Mouse (Mus musculus): ENCODE measurements around the gene Peg12.
A peak's percentile ranks its signal among the peaks of the same experiment; 100 is the strongest.

Peg12 gene

DNA sequence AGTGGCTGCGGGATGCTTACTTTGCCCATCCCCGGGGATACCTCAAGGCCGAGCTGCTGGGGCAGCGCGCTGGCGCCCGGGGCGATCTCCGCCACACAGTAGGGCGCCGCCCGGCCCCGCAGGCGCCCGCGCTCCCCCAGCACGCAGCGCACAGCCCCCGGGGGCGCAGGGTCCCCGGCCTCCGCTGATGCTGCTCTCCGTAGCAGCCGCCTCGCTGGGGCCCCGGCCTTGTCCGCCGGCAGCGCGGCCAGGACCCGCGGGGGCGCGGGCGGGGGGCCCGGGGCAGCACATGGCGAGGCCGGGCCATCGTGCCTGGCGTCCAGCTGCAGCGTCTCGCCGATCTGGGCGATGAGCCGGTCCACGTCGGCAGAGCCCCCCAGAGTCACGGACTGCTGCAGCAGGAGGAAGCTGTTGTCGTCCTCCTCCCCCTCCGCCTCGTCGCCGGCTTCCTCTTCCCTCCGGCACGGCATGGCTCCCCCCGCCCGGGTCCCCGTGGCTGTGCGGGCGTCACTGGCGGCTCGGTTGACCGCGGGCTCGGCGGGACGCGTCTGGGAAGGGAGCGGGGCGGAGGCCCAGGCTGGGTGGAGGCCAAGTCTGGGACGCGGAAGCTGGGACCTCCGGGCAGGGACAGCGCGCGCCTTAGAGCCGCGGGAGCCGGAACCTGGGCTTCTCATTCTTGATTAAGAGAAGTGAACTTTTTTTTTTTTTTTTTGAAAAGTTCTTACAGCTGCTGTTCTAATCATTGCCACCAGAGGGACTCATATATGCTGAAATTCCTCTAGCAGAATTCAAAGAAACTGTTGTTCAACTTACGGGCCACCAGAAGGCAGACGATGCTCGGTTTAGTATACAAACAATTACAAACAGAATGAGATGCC, at the start of gene Peg12:
TSS of gene Peg12 (minus strand) at position 633 of the 878 bp plus-strand sequence.
- peak; percentile 84 for DNase-seq (ENCODE audit: low spot score)

DNA sequence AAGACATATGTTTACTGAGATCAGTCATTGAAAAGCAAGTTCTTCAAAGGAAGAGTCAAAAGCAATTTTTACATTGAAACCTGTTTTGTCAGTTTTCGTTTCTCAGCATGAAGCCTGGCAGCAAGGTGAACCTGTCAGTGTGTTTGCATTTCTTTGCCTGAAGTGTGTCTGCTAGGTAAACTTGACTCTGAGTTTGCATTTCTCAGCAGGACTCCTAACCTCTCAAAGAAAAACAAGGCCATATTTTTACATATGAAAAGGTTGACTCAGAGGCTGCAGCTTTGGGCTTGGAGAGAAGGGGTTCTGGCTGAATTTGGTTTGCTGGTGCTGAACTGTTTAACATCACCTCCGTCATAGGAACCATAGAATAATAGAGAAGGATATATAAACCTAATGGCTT, 21.8 kb upstream of the Peg12 start:
- DNase-seq (ENCODE audit: low spot score): no peak

DNA sequence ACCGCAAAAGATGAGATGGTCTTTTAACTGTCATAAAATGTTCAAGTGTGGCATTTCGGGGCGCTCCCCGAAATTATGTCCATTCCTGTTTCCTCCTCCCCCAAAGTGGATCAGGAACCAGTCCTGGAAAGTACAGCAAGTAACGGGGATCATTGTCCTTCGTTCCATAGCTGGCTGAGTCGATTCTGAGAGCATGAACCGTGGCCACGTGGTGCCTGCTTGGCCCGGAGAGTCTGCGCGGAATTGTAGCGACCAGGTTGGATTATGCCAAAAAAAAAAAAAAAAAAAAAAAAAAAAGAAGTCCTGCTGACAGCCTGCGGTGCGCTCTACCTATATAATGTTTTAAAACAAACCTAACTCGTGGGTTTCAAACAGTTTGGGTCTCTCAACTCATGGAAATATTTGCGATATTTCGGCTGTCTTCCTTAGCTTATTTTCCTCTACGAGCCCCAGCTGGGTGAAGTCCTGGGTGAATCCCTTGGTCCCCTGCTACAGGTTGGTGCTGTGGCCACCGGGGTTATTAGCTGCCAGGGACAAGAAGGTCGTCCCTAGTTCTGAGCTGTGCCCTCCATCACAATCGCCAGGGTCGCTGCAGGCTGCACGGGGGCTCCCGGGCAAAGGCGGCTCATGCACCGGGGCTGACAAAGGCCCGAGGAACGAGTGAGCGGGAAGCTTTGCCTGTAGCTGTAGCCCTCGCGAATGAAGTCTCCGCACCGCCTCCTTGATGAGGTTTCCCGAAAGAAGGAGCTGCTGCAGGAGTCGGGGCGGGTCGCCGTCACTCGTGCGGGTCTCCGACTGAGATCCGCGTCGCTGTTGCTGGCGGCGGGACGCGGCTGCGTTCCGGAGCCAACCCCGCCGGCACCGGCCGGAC, 1.1 kb downstream of the Peg12 start:
- peak; percentile 39 for DNase-seq (ENCODE audit: low spot score)

DNA sequence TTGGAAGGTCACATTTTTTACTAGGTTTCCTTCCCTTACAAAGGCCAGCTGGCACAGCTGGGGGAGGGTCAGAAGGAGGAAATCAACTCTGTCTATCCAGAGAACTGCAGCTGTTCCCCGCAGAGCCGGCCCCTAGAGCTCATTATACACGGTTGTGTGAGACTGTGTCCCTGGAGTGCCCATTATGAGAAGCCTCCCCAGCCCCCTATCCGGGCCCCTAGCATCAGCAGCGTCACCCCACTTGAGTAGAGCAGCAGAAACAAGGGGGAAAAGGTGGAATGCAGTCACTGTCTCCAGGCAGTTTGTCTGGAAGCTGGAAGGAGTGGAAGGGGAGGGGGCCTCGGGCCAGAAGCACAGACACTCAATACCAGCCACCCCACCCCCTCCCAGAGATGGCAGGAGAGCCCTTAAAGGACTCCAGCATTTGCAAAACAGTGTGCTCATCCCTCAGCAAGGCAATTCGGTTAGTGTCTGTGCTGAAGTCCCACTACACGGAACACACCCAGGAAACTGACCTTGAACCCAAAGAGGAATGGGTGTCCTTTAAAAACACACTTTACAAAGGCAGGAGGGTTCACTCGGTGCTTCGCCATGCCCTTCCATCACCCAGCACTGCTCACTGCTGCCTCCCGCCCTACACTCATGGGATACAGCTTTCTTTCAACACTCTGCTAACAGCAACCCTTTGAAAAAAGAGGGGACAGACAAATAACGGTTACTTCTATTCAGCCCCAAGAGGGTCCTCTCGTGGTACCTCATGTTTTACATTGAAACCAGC, 1.9 kb downstream of the Peg12 start:
- peak; percentile 73 for DNase-seq (ENCODE audit: low spot score)

DNA sequence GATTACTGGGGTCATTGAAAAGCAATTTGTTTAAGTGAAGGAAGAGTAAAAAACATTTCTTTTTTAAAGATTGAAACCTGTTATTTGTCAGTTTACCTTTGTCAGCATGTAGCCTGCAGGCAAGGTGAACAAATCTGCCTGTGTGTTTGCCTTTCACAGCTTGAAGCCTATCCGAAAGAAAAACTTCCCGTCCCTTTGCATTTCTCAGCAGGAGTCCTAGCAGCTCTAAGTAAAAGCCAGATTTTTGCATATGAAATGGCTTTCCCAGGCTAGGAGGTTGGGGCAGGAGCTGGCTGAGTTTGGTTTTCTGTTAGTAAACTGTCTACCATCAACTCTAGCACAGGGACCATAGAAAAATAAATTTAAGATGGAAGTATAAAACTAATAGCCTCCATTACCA, 12.0 kb downstream of the Peg12 start:
- no peak for DNase-seq (ENCODE audit: low spot score)

DNA sequence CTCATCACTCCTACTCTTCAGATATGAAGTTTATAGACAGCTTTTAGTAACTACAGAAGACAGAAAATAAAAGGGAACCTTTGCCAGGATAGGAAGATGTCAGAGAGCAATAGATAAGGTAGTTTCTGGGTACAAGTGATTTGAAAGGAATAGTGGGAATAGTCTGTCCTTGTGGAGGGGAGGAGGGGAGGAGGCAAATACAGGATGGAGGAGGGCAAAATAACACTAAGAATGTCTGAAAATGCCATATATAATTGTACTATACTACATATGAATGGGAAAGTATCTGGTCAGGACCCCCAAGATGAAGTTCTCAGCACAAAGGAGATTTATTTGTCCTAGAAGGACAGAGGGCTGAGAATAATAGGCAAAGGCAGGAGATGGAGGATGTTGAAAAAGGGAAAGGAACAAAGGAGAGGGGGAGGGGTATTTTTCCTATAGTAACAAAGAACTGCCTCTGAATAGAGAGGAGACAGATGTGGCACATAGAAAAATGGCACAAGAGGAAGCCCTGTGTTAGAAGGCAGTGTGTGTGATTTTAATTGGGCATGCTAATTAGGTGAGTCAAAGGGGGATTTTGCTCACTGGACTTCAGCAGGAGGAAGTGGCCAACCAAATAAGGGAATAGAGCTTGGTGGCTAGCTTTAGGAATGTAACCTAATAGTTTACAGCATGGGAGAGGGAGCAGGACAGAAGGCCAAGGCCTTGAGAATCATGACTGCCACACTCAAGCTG, 18.7 kb downstream of the Peg12 start:
- peak; percentile 63 for DNase-seq (ENCODE audit: low spot score)

DNA sequence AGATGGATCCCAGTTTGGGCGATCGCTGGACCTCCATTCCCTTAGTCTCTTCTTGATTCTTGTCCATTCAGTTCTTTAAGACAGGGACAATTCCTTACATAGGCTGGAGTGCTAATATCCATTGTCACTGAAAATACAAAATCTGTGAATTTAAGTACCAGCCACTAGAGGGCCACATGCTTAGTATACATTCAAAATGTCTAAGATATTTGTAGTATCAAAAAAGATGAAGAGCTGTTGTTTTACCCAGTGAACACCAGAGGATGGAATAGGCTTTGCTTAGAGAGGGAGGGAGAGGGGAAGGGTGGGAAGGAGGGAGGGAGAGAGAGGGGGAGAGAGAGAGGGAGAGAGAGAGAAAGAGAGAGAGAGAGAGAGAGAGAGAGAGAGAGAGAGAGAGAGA, 27.9 kb downstream of the Peg12 start:
- peak; percentile 55 for DNase-seq (ENCODE audit: low spot score)

DNA sequence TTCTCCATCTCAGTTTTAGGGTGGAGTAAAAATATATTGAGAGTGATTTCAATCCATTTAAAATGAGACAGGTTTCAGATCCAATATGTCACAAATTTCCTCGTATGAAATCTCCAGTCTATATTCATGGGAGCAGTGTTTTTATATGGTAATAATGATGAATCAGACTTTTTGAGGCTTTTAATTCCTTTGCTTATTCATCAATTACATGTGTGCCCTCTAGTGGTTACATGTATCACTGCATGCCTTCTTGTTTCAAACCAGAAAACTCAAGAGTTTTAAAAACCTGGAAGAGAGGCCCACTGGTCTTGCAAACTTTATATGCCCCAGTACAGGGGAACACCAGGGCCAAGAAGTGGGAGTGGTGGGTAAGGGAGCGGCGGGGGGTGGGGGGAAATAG, 31.1 kb downstream of the Peg12 start:
- peak; percentile 64 for DNase-seq (ENCODE audit: low spot score)

DNA sequence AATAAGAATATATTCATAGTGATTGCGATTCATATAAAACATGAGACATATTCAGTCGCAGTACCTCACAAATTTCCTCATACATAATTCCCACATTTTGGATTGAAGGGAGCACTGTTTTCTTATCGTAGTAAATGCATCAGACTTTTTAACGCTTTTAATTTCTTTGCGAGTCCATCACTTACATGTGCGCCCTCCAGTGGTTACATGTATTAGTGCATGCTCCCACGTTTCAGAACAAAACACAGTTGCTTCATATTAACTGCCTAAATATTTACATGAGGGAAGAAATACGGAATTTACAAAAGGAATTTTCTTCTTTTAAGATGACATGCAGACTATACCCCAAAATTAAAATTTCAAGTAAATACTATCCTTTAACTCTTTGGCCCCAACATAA, 36.0 kb downstream of the Peg12 start:
- DNase-seq (ENCODE audit: low spot score): peak; percentile 66

DNA sequence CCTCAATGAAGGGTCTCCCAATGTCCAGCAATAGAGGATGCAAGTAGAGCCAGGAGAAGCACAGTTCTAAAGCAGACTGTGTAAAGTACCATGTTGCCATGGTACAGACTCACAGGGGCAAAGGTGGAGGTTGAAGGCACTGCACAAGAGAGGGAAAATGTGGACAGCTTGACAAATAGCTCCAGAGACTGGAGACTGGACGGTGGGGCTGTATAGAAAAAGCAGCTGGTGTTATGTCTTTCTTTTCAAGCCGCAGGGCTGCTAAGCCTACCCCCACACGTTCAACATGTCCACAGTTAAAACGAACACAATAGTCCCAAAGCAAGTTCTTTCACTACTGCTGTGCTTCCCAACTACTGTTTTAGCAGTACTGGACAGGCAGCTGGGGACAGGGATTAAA, 41.1 kb downstream of the Peg12 start:
- DNase-seq (ENCODE audit: low spot score): no peak

DNA sequence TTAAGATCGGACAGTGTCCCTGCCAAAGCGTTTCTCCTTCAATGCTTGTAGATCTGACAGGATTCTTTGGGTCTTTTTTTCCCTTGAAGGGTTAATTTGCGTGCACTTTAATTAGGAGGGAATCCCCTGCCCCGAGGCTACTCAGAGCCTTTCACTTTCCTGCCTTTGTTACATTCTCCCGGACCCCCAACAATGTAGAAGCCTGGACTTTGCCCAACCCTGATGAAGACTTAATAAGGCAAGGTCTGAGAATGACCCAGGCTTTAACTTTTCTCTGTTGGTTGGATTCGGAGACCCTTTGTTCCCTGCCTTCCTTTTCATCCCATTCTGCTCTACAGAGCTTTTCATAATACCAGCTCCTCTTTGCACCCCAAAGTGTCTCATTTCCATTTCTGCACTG, 43.7 kb downstream of the Peg12 start:
- peak; percentile 31 for DNase-seq (ENCODE audit: low spot score)

DNA sequence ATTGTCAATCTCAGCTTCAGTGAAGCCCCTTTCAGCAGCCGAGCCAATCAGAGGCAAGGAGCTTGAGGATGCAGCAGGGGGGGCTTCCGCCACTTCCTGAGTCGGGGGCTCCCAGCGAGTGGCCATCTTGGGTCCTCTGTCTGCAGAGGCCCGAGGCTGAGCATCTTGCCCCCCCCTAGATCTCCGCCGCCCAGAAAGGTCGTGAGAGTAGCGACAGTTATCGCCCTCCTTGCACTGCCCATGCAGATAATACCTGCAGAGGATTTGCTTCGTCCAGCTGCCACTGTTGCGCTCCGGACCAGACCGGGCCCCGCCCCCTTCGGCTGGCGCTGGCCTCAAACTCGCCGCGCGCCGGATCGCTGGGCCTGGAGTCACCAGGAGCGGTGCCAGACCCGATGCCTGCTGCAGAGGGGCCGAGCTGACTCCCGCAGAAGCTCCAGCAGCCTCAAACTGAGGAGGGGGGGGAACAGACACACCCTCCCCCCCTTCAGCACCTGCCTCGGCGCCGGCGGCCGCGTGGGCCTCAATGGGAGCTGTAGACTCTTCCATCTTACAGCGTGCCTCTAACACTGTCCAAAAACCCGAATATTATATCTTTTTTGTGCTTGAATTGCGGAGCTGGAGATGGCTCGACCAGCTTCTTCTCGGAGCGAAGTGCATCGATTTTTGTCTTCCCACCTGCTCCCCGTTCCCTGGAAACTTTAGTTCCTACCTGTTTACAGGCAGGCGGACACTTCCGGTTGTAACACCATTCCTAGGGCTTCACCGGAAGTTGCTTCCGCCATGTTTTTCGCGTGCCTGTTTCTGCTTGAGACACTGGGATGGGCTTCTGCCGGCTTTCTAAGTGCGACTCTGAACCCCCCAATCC, 44.6 kb downstream of the Peg12 start, which contains the start of gene Mkrn3:
TSS of gene Mkrn3 (minus strand) at position 647 of the 868 bp plus-strand sequence.
- DNase-seq (ENCODE audit: low spot score): peak; percentile 92

DNA sequence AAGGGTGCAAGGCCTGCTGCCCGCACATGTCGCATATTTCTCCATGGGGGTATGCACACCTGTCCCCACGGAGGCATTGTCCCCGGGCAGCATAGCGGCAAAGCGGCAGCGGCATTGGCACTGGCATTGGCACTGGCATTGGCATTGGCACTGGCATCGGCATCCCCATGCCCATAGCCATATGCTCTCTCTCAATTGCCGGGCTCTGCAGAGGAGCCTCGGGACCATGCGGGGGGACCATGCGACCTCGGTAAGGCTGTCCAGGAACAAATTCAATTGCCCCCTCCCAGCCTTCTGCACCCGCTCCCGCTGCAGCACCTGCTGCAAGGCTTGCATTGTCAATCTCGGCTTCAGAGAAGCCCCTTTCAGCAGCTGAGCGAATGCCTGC, 45.2 kb downstream of the Peg12 start:
- no peak for DNase-seq (ENCODE audit: low spot score)

DNA sequence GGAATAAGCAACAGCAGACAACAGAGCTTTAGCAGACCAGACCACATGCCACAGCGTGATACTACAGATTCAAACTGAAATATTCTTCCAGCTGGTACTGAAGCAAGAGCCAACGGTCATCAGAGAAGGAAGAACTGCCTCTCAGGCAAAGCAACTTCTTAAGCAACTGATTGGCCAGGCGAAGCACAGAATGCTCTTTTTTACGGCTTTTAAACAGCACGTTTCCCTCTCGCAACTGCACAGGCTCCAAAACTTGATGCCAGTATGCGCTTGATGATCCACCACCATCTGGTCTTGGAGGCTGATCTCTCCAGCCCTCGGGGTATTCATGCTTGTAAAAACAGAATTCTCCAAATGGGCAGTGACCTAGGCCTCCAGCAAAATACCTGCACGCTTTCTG, 46.0 kb downstream of the Peg12 start:
- DNase-seq (ENCODE audit: low spot score): no peak

DNA sequence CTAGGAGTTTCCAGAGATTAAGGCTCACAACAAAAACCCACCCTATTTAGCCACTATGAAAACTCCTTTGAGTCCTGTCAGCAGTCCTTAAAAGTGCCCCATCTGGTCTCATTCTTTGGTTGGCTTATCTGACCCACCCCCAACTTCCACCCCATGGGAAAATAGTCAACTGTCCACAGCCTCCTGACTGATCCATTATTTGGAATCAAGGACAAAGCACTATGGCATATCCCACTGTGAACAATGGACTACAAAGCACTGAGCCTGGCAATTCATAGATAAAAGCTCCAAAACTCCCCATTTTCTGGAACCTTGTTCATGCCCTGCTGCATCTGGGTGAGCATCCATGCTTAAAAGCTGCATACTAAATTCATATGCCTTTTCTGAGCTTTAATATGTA, 48.1 kb downstream of the Peg12 start:
- DNase-seq (ENCODE audit: low spot score): no peak

DNA sequence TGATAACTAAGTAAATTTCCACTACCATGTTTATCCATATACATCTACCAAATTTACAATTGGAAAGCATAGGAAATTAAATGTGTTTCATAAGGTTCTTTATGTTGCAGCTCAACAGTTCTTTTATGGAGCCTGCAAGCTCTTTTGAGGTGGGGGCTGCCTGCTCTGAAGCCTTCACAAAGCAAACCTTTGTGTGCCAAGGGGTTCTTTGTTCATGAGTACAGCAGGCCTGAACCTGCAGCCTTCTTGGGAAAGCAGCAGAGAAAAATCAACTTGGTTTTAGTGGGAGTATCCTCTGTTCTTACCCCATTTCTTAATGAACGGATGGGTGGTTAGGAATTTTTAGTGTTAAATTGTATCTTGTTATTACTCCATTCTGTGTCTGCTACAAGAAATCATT, 49.1 kb downstream of the Peg12 start:
- DNase-seq (ENCODE audit: low spot score): no peak
